Mouse (Mus musculus) heart, adult 2 months (tissue): ENCODE results near the gene Fam210b. TPM values are rescaled to one million over a fixed set of nuclear protein-coding genes. Genes with fewer than 3 reads are reported as not detected.

Experiments
- DNase-seq, 2 experiments: peaks; one replicate each; pipeline ENCODE4 v3.0.0; 2021
- H3K27ac ChIP-seq: fragments of 200-600 bp; 2 replicates; pipeline ENCODE4 v1.8.1; 2022
- H3K27me3 ChIP-seq: fragments of 200-500 bp; 2 replicates; pipeline ENCODE4 v1.6.1; 2012; ENCODE audit warnings: mild to moderate bottlenecking, low read length, inconsistent platforms, mixed read lengths; ENCODE audit not compliant: control insufficient read depth, insufficient read depth
- H3K36me3 ChIP-seq: fragments of 200-500 bp; 2 replicates; pipeline ENCODE4 v1.6.1; 2012; ENCODE audit warnings: low read length, inconsistent platforms; ENCODE audit not compliant: control insufficient read depth, insufficient read depth
- H3K4me1 ChIP-seq: fragments of 200-500 bp; 2 replicates; pipeline ENCODE4 v1.6.1; 2011; ENCODE audit warnings: low read length; ENCODE audit not compliant: control insufficient read depth, insufficient read depth
- H3K4me3 ChIP-seq: fragments of 200-600 bp; 2 replicates; pipeline ENCODE4 v1.8.1; 2022
- H3K79me2 ChIP-seq: fragments of 200-500 bp; replicated peaks from 2 replicates; pipeline ENCODE4 v1.6.1; 2012; ENCODE audit warnings: mild to moderate bottlenecking, inconsistent platforms, low read length, moderate library complexity, mixed read lengths; ENCODE audit not compliant: control insufficient read depth, insufficient read depth
- H3K9ac ChIP-seq: fragments of 200-500 bp; 2 replicates; pipeline ENCODE4 v1.6.1; 2012; ENCODE audit warnings: low read depth, mild to moderate bottlenecking, control low read depth, inconsistent platforms, low read length, mixed read lengths
- CTCF ChIP-seq: fragments of 200-600 bp; IDR thresholded peaks from 2 replicates; pipeline ENCODE4 v1.8.1; 2022; ENCODE audit warnings: antibody characterized with exemption, mild to moderate bottlenecking, moderate library complexity
- EP300 ChIP-seq: fragments of 200-500 bp; IDR thresholded peaks from 2 replicates; pipeline ENCODE4 v1.6.1; 2011; ENCODE audit warnings: low read depth, low read length, control low read depth; ENCODE audit not compliant: insufficient read depth
- POLR2A ChIP-seq: fragments of 200-500 bp; IDR thresholded peaks from 2 replicates; pipeline ENCODE4 v1.6.1; 2011; ENCODE audit warnings: mild to moderate bottlenecking, low read depth, low read length, control low read depth; ENCODE audit not compliant: insufficient read depth
- WGBS: fragments of 180-500 bp; shearing (Covaris S2); methylation state at CpG from one replicate; pipeline ENCODE4 v1.1.7; 2018; 5-methylcytosine and 5-hydroxymethylcytosine counted together
- intact Hi-C: fragments of 180-260 bp; cut with DNase I; formaldehyde crosslinking; loops from one replicate; pipeline ENCODE4 v1.15.1; 2025
- polyA plus RNA-seq: library from polyadenylated mRNA; depleted of rRNA; stranded (reverse); fragments of >200 nt; gene quantifications from 2 replicates; pipeline ENCODE4 v1.2.3, GENCODE M21; 2012
- total RNA-seq, 2 experiments: library from RNA; stranded (reverse); gene quantifications; 2 replicates each; pipeline ENCODE4 v1.2.3; 2021

Fam210b gene
- total and polyA plus RNA-seq, 3 experiments, result 5.4 to 6.4 (median 6.1) TPM

DNA sequence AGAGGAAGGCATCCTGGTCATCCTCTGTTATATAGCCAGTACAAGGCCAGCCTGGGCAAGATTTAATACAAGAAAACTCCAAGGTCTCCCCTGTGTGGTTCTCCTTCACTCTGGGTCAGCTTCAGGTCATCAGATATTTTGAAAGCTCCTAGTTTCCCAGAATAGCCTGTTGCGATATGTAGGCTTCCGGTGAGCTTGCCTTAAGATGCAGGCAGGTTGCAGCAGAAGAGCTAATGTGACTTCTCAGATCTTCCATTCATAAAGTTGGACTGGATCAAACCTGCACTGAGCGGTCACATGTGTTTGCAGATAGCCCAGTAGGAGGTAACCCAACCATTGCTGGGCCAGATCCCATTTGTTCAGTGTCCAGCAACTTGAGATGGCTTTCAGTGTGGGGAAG lies 39.4 kb downstream of the Fam210b start:
- Histone ChIP-seq H3K79me2 (no peaks in the 10 kb centered on the region), H3K27ac (no peak overlapping the region), H3K9ac (no peak overlapping the region), H3K4me1 (no peaks in the 10 kb centered on the region), H3K4me3 (no peak overlapping the region), H3K36me3 (no peaks in the 10 kb centered on the region), H3K27me3 (no peaks in the 10 kb centered on the region)
- intact Hi-C loops, result no loop called here
- WGBS, result 57% methylated on average over 3 of the region's 3 CpGs
- TF ChIP-seq POLR2A (no peak), EP300 (no peak), CTCF (no peak)
- no peak for DNase-seq

DNA sequence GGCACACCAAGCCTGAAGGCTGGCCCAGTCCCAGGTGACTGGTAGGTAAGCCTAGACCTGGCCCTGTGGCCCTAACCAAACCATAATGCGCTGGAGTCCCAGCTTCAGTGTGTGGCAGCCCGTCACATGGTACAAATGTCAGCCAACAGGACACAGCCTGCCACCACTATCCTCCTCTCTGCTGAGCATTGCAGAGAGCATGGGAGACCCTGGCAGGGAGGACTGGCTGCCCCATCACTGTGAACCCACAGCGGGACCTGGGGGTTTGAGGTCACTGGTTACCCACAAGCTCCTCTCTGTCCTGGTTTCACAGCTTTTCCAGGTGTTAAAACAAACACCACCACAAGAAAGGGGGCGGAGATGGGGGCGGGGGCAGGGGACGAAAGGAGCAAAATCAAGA lies 45.0 kb downstream of the Fam210b start:
- Histone ChIP-seq H3K79me2 (no peaks in the 10 kb centered on the region), H3K36me3 (no peaks in the 10 kb centered on the region), H3K4me3 (no peak overlapping the region), H3K9ac (no peak overlapping the region), H3K27ac (no peak overlapping the region), H3K4me1 (no peaks in the 10 kb centered on the region; the same call in 1 of the 2 replicates), H3K27me3 (no peaks in the 10 kb centered on the region)
- intact Hi-C loops, result no loop called here
- 37% methylated on average over 6 of the region's 6 CpGs for WGBS
- no peak for DNase-seq
- TF ChIP-seq EP300 (no peak), CTCF (no peak), POLR2A (no peak)

DNA sequence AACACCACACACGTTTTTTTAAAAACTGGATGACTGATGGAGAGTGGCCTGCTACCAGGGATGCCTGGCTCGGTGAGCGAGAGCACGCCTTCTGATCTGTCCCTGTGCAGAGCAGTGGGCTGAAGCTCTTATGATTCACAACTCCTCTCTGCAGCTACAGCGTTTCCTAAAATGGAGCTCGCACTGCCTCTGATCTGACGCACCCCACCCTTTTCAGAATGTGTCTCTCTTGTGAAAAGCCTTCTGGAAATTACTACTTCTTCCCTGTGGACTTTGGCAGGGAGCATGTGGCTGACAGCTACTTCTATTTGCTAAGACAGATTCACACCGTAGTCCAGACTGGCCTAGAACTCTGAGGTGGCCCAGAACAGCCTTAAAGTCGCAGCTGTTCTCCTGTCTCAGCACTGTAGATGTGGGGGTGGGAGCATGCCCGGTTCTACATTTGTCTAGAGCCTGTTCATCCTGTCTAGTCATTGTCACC lies 46.7 kb downstream of the Fam210b start:
- intact Hi-C loops, result no loop called here
- no peak overlapping the region for H3K27ac ChIP-seq

DNA sequence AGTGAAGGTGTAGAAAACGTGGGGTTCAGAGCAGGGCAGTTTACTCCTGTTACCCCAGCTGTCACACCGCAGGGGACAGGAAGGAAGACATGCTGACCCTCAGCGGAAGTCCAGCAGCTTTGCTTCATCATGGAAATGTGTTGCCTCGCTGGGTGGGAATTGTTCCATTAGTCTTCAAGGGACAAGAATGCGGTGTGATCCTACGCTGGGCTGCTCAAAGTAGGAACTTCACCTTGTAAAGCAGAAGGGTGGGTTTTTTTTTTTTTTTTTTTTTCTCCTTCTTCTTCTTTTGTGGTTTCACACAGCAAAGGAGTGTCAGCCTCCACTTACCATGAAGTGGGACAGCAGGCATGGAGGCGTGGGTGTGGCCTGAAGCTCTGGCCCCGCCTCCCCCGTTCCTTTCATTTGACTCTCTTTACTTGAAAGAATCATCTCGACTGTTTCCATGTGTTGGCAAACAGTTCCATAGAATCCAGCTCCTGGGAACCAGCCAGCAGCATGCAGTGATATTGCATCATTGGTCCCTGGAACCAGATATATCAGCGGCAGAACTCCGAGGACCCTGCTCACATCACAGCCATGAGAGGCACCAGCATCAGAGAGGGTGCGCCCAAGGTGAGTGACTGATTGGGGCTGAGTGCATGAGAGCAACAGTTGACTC lies 48.2 kb downstream of the Fam210b start, which contains the start of gene Cass4:
Gene Cass4, plus strand, starts transcription at position 404 of the 661 bp plus-strand sequence.
- no peak within 1 kb of the TSS for H3K9ac ChIP-seq
- WGBS, result 14% methylated on average over 13 of the region's 13 CpGs
- intact Hi-C loops, result no loop called here
- no peaks in the 10 kb centered on the region for H3K36me3 ChIP-seq
- no peak within 1 kb of the TSS for H3K27ac ChIP-seq
- TF ChIP-seq EP300 (no peak), CTCF (no peak), POLR2A (no peak)
- no peaks in the 10 kb centered on the region; the same call in 1 of the 2 replicates for H3K4me1 ChIP-seq
- no peaks in the 10 kb centered on the region for H3K27me3 ChIP-seq
- no peaks in the 10 kb centered on the region for H3K79me2 ChIP-seq
- DNase-seq, result peak; percentile 40 to 59
- H3K4me3 ChIP-seq, result no peak within 1 kb of the TSS

More for the DNA sequence above, 46.7 kb downstream of the Fam210b start:
- Histone ChIP-seq H3K4me3 (no peak overlapping the region), H3K9ac (no peak overlapping the region), H3K27me3 (no peaks in the 10 kb centered on the region), H3K79me2 (no peaks in the 10 kb centered on the region), H3K36me3 (no peaks in the 10 kb centered on the region), H3K4me1 (no peaks in the 10 kb centered on the region; the same call in 1 of the 2 replicates)
- TF ChIP-seq POLR2A (no peak), EP300 (no peak), CTCF (no peak)
- WGBS, result 48% methylated on average over 10 of the region's 10 CpGs
- DNase-seq, result no peak

DNA sequence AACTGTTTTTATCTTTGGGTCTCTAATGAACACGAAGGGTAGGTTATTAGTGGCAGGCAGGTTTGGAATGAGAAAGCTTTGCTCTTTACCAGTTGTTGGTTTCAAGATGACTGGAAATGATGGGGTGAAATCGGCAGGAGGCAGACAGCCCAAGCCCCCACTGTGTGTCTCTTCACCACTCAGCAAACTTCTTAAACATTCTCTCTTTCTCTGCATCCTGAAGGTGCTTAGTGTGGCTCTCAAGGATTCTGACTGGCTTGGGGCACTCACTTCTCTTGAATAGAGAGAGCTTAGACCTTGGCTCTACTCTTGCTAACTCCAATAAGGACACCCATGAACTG lies 48.7 kb downstream of the Fam210b start:
- Histone ChIP-seq H3K4me3 (no peak overlapping the region), H3K27me3 (no peaks in the 10 kb centered on the region), H3K9ac (no peak overlapping the region), H3K27ac (no peak overlapping the region), H3K36me3 (no peaks in the 10 kb centered on the region), H3K4me1 (no peaks in the 10 kb centered on the region; the same call in 1 of the 2 replicates), H3K79me2 (no peaks in the 10 kb centered on the region)
- TF ChIP-seq POLR2A (no peak), EP300 (no peak), CTCF (no peak)
- no peak for DNase-seq
- WGBS, result 61% methylated on average over 2 of the region's 2 CpGs
- intact Hi-C loops, result no loop called here

DNA sequence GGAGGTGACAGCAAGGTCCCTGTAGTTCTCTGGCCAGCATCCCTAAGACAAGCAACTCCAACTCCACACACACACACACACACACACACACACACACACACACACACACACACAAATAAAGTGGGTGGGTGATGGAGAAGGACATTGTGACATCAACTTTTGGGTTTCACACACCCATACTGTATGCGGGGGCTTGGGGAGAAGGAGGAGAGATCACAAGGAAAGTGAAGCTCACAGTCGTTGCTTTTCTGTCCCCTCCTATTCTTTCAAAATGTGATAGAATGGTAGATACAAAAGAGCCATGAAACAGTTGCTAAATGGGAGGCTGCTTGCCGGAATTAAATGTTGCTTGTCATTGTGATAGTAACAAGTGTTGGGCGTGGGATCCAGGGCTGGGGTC lies 49.3 kb downstream of the Fam210b start:
- intact Hi-C loops, result no loop called here
- H3K4me3 ChIP-seq, result no peak overlapping the region
- no peak for TF ChIP-seq EP300
- TF ChIP-seq CTCF, result no peak
- TF ChIP-seq POLR2A, result no peak
- H3K79me2 ChIP-seq, result no peaks in the 10 kb centered on the region
- WGBS, result 79% methylated on average over 4 of the region's 4 CpGs
- H3K4me1 ChIP-seq, result peaks cover 1% of the 10 kb centered on the region
- no peak overlapping the region for H3K9ac ChIP-seq
- no peaks in the 10 kb centered on the region for H3K27me3 ChIP-seq
- H3K27ac ChIP-seq, result no peak overlapping the region
- no peaks in the 10 kb centered on the region for H3K36me3 ChIP-seq
- no peak for DNase-seq
